Mouse (Mus musculus) ES-E14 (cell line): ENCODE data around the gene Dmac2. TPM values are rescaled to one million over a fixed set of nuclear protein-coding genes. Genes with fewer than 3 reads are reported as not detected.

ENCODE experiments used
- DNase-seq: peaks from one replicate; pipeline ENCODE4 v3.0.0-alpha.2; 2013; ENCODE audit warnings: low read depth, low spot score
- H3K27ac ChIP-seq: 2 replicates; pipeline ENCODE4 v1.5.1; 2012; ENCODE audit warnings: low read depth, mild to moderate bottlenecking, low read length, moderate library complexity, mixed read lengths; ENCODE audit not compliant: poor library complexity, insufficient read depth, severe bottlenecking
- H3K36me3 ChIP-seq: 2 replicates; pipeline ENCODE4 v1.6.1; 2012; ENCODE audit warnings: mild to moderate bottlenecking, low read length, moderate library complexity, mixed read lengths; ENCODE audit not compliant: control insufficient read depth, poor library complexity, insufficient read depth, severe bottlenecking
- H3K4me1 ChIP-seq, 2 experiments: fragments of 150-350 bp in 1 of 2; sonication (generic) in 1 of 2; 2 replicates each; pipeline ENCODE4 v1.6.1; 2012; ENCODE audit warnings: low read length in 2 of 2, mild to moderate bottlenecking in 1 of 2, mixed read lengths in 1 of 2; ENCODE audit not compliant: control insufficient read depth in 2 of 2, insufficient read depth in 2 of 2, poor library complexity in 1 of 2
- H3K4me3 ChIP-seq, 2 experiments: fragments of 150-350 bp in 1 of 2; sonication (generic) in 1 of 2; 2 replicates each; pipeline ENCODE4 v1.5.1; 2012; ENCODE audit warnings: low read length in 2 of 2, low read depth in 1 of 2, mild to moderate bottlenecking in 1 of 2, mixed read lengths in 1 of 2; ENCODE audit not compliant: insufficient read depth in 1 of 2, poor library complexity in 1 of 2, severe bottlenecking in 1 of 2
- H3K9ac ChIP-seq: 2 replicates; pipeline ENCODE4 v1.6.1; 2012; ENCODE audit warnings: low read depth, mild to moderate bottlenecking, low read length, mixed read lengths; ENCODE audit not compliant: poor library complexity, insufficient read depth, severe bottlenecking
- H3K9me3 ChIP-seq: fragments of 150-350 bp; sonication (generic); 2 replicates; pipeline ENCODE4 v1.6.1; 2012; ENCODE audit warnings: low read depth, mild to moderate bottlenecking, low read length; ENCODE audit not compliant: control insufficient read depth, insufficient read depth
- CHD2 ChIP-seq: IDR thresholded peaks from 2 replicates; pipeline ENCODE4 v1.6.1; 2014; ENCODE audit warnings: mild to moderate bottlenecking, low read depth, low read length, inconsistent platforms
- HCFC1 ChIP-seq: IDR thresholded peaks from 2 replicates; pipeline ENCODE4 v1.6.1; 2012; ENCODE audit warnings: low read length, inconsistent platforms, borderline replicate concordance; ENCODE audit not compliant: insufficient read depth
- MAFK ChIP-seq: IDR thresholded peaks from 2 replicates; pipeline ENCODE4 v1.6.1; 2014; ENCODE audit warnings: mild to moderate bottlenecking, low read depth, low read length, inconsistent platforms; ENCODE audit not compliant: insufficient read depth
- ZC3H11A ChIP-seq: IDR thresholded peaks from 2 replicates; pipeline ENCODE4 v1.6.1; 2012; ENCODE audit warnings: low read depth, mild to moderate bottlenecking, inconsistent platforms, low read length, borderline replicate concordance
- ZNF384 ChIP-seq: IDR thresholded peaks from 2 replicates; pipeline ENCODE4 v1.6.1; 2012; ENCODE audit warnings: low read depth, low read length, inconsistent platforms
- in situ Hi-C, 2 experiments: fragments of 600-800 bp; cut with MboI; formaldehyde crosslinking; loops; one replicate each; pipeline ENCODE4 v1.15.1; 2025; ENCODE audit warnings: low sequenced_read_pairs in 2 of 2, inconsistent platforms in 1 of 2; ENCODE audit not compliant: unreplicated experiment in 2 of 2
- total RNA-seq: library from RNA; depleted of rRNA; stranded (reverse); fragments of 300-350 nt; gene quantifications from 2 replicates; pipeline ENCODE4 v1.2.3, GENCODE M21; 2012

The Dmac2 gene
- total RNA-seq, 1 experiment: 30.0 TPM

- no peak overlapping the region for H3K4me3 ChIP-seq
- H3K36me3 ChIP-seq: no peaks in the 10 kb centered on the region
- H3K9me3 ChIP-seq: no peaks in the 10 kb centered on the region
- no peaks in the 10 kb centered on the region for H3K4me1 ChIP-seq
- H3K27ac ChIP-seq: no peak overlapping the region
- H3K9ac ChIP-seq: no peak overlapping the region
- no peak for TF ChIP-seq HCFC1
- in situ Hi-C loops: no loop called here
- no peak for DNase-seq
Observed at GRCm38 (mm10) chr7:25606625-25607063, 12.6 kb upstream of the Dmac2 start.

DNA sequence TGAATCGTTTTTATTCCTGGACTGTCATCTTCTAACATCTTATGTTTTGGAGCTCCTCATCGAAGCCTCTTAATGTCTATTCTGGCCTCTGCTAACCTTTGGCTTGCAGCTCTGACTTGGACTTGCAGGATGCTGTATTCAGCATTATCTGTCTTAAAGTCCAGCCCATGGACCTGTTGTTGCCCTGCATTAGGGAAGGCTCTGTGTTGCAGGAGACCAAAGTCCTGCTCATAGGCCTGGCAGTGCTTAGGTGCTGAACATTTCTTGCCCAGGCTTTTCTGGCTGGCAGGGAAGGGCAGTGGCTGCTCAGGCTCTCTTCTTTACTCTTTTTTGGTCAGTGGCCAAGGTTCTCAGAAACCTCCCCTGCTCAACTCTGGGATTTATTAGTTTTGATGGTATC lies 12.0 kb upstream of the Dmac2 start:
- DNase-seq: no peak
- Histone ChIP-seq H3K27ac (no peak overlapping the region), H3K9ac (no peak overlapping the region), H3K4me1 (no peaks in the 10 kb centered on the region), H3K9me3 (no peaks in the 10 kb centered on the region), H3K4me3 (no peak overlapping the region), H3K36me3 (no peaks in the 10 kb centered on the region)
- in situ Hi-C loops: no loop called here
- no peak for TF ChIP-seq MAFK
- no peak for TF ChIP-seq ZC3H11A
- TF ChIP-seq CHD2: no peak
- TF ChIP-seq ZNF384: no peak
- TF ChIP-seq HCFC1: no peak

DNA sequence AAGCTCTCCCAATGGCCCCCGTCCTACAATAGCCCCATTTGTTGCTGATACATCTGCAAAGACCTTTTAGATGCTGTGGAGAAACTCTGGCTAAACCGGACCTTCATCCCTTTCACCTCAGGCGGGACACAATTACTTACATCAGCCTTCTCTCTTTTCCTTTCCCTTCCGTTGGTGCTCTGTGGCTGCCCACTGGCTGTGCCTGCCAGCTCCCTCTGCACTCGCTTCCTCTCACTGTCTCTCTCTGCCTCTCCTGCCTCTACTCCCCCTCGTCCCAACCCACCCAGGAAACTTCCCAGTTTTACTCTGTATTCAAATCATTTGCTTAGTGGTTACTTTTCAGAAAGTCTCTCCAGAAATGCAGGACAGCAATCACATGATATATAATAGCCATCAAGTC lies 9.2 kb upstream of the Dmac2 start:
- Histone ChIP-seq H3K36me3 (no peaks in the 10 kb centered on the region), H3K4me3 (no peak overlapping the region), H3K4me1 (0 out of 4 replicates have a peak, but pooled peaks cover 0 to 1% of the 10 kb centered on the region in 2 experiments), H3K27ac (no peak overlapping the region), H3K9ac (no peak overlapping the region), H3K9me3 (no peaks in the 10 kb centered on the region)
- TF ChIP-seq CHD2 (no peak), ZC3H11A (no peak), ZNF384 (no peak), HCFC1 (no peak), MAFK (no peak)
- no peak for DNase-seq
- in situ Hi-C loops: no loop called here

GRCm38 (mm10) chr7:25611501-25611900 lies 7.7 kb upstream of the Dmac2 start:
- no peak for TF ChIP-seq MAFK
- no peak for TF ChIP-seq CHD2
- TF ChIP-seq ZNF384: no peak
- TF ChIP-seq HCFC1: no peak
- no peak for TF ChIP-seq ZC3H11A
- Histone ChIP-seq H3K27ac (no peak overlapping the region), H3K9ac (no peak overlapping the region), H3K36me3 (no peaks in the 10 kb centered on the region), H3K4me1 (0 out of 4 replicates have a peak, but pooled peaks cover 0 to 1% of the 10 kb centered on the region in 2 experiments), H3K9me3 (no peaks in the 10 kb centered on the region), H3K4me3 (no peak overlapping the region)
- in situ Hi-C loops: no loop called here
- no peak for DNase-seq

- no peak for DNase-seq
- no peaks in the 10 kb centered on the region for H3K9me3 ChIP-seq
- H3K4me1 ChIP-seq: peaks cover 1 to 11% of the 10 kb centered on the region in 2 experiments; a peak in 2 of 4 replicates
- no peak overlapping the region for H3K9ac ChIP-seq
- H3K4me3 ChIP-seq: no peak overlapping the region
- H3K36me3 ChIP-seq: no peaks in the 10 kb centered on the region
- TF ChIP-seq ZNF384: no peak
- no peak for TF ChIP-seq ZC3H11A
- TF ChIP-seq MAFK: no peak
- no peak for TF ChIP-seq HCFC1
- TF ChIP-seq CHD2: no peak
- in situ Hi-C loops: no loop called here
- H3K27ac ChIP-seq: no peak overlapping the region
Observed at GRCm38 (mm10) chr7:25614086-25614485, 5.1 kb upstream of the Dmac2 start.
